Mouse (Mus musculus) liver, adult 2 months (tissue): Measurements from ENCODE around the gene Mogat2.

Experiments
- CTCF ChIP-seq: fragments of 200-500 bp; IDR thresholded peaks from 2 replicates; pipeline ENCODE4 v1.5.1; 2011; ENCODE audit warnings: low read depth, low read length, control low read depth
- POLR2A ChIP-seq: fragments of 200-500 bp; IDR thresholded peaks from 2 replicates; pipeline ENCODE4 v1.6.1; 2011; ENCODE audit warnings: low read length, control low read depth; ENCODE audit not compliant: insufficient read depth; ENCODE audit errors: extremely low read depth

GRCm38 (mm10) chr7:99268951-99269945, 30.8 kb upstream of the Mogat2 start:
- TF ChIP-seq CTCF (no peak), POLR2A (no peak)
